ENCODE assay signal across 8 mouse cellular contexts in genomic region chr5:113643107-113643848, GRCm38 (mm10). TPM values are rescaled to one million over a fixed set of nuclear protein-coding genes. Genes with fewer than 3 reads are reported as not detected.
A peak's percentile ranks its signal among the peaks of the same experiment; 100 is the strongest.
DNase-seq lines count a peak whose midpoint lies in the region; ATAC-seq and TF ChIP-seq lines count a peak whose summit lies in the region.

No protein-coding gene starts in this region.

- DNase-seq in gastrocnemius, adult 2 months = no peak
- DNase-seq in gastrocnemius, postnatal 25 days = no peak
- DNase-seq in ES-E14 (ENCODE audit: low read depth, low spot score) = peak; percentile 29
- DNase-seq in layer of hippocampus, adult 8-10 months (ENCODE audit: low spot score in 2 of 2) = peak; percentile 46 to 52
- peak; percentile 29 for DNase-seq in testis, postnatal 14 days (ENCODE audit: low spot score)
- DNase-seq in spleen, postnatal 14 days (ENCODE audit: low spot score in 2 of 2) = no peak

- H3K4me3 ChIP-seq in gastrocnemius, adult 2 months = peak overlapping the region; percentile 23
- H3K4me3 ChIP-seq in ES-E14 (ENCODE audit: insufficient read depth in 1 of 2, low read depth in 1 of 2, low read length in 2 of 2, poor library complexity in 1 of 2, severe bottlenecking in 1 of 2) = peak overlapping the region; percentile 38 to 41
- 0 out of 2 replicates have a peak overlapping the region, but pooled peaks have one; percentile 7 for H3K4me3 ChIP-seq in embryonic facial prominence, embryonic 13.5 days
- peak overlapping the region; percentile 15; the same call in 1 of the 2 replicates for H3K4me3 ChIP-seq in midbrain, embryonic 13.5 days (replicated peaks)

- no peak for TF ChIP-seq CTCF in gastrocnemius, adult 2 months (IDR thresholded peaks at IDR 0.05)

- ATAC-seq in embryonic facial prominence, embryonic 13.5 days (ENCODE audit: insufficient number of reproducible peaks, insufficient read depth, low FRiP score, low TSS enrichment, low read depth) = no peak; the same call in 1 of the 2 replicates
- peak; percentile 97 for ATAC-seq in midbrain, embryonic 13.5 days

- in situ Hi-C loops in ES-E14 (cut with MboI; ENCODE audit: low sequenced_read_pairs in 2 of 2, unreplicated experiment in 2 of 2) = no loop called here

- no peak overlapping the region for H3K9ac ChIP-seq in ES-E14 (ENCODE audit: insufficient read depth, low read depth, low read length, poor library complexity, severe bottlenecking)
- H3K9ac ChIP-seq in embryonic facial prominence, embryonic 13.5 days = no peak overlapping the region
- peak overlapping the region; percentile 50; the same call in 1 of the 2 replicates for H3K9ac ChIP-seq in midbrain, embryonic 13.5 days (replicated peaks)

- H3K36me3 ChIP-seq in ES-E14 (ENCODE audit: control insufficient read depth, insufficient read depth, low read length, poor library complexity, severe bottlenecking) = no peaks in the 10 kb centered on the region
- no peaks in the 10 kb centered on the region for H3K36me3 ChIP-seq in embryonic facial prominence, embryonic 13.5 days
- no peaks in the 10 kb centered on the region for H3K36me3 ChIP-seq in midbrain, embryonic 13.5 days

- no peaks in the 10 kb centered on the region for H3K9me3 ChIP-seq in ES-E14 (ENCODE audit: control insufficient read depth, insufficient read depth, low read depth, low read length)
- H3K9me3 ChIP-seq in embryonic facial prominence, embryonic 13.5 days = no peaks in the 10 kb centered on the region
- no peaks in the 10 kb centered on the region for H3K9me3 ChIP-seq in midbrain, embryonic 13.5 days

- intact Hi-C loops in gastrocnemius, adult 2 months (cut with DNase I) = no loop called here

- no peak overlapping the region for H3K27ac ChIP-seq in gastrocnemius, adult 2 months
- no peak overlapping the region for H3K27ac ChIP-seq in ES-E14 (ENCODE audit: insufficient read depth, low read depth, low read length, poor library complexity, severe bottlenecking)
- no peak overlapping the region for H3K27ac ChIP-seq in embryonic facial prominence, embryonic 13.5 days
- no peak overlapping the region for H3K27ac ChIP-seq in midbrain, embryonic 13.5 days

- peaks cover 2 to 10% of the 10 kb centered on the region in 2 experiments; a peak in 2 of 4 replicates for H3K4me1 ChIP-seq in ES-E14 (ENCODE audit: control insufficient read depth in 2 of 2, insufficient read depth in 2 of 2, low read length in 2 of 2, poor library complexity in 1 of 2)
- peaks cover 20% of the 10 kb centered on the region for H3K4me1 ChIP-seq in embryonic facial prominence, embryonic 13.5 days
- peaks cover 6% of the 10 kb centered on the region; the same call in 1 of the 2 replicates for H3K4me1 ChIP-seq in midbrain, embryonic 13.5 days (replicated peaks)

- peak overlapping the region; percentile 35 for H3K4me2 ChIP-seq in embryonic facial prominence, embryonic 13.5 days
- H3K4me2 ChIP-seq in midbrain, embryonic 13.5 days (replicated peaks) = peak overlapping the region; percentile 50

- no peaks in the 10 kb centered on the region for H3K27me3 ChIP-seq in embryonic facial prominence, embryonic 13.5 days
- 0 out of 2 replicates have a peak, but pooled peaks cover 5% of the 10 kb centered on the region for H3K27me3 ChIP-seq in midbrain, embryonic 13.5 days

- 45% methylated on average over 18 of the region's 18 CpGs for WGBS in embryonic facial prominence, embryonic 13.5 days
- 50% methylated on average over 18 of the region's 18 CpGs for WGBS in midbrain, embryonic 13.5 days

TF ChIP-seq in ES-E14, 5 proteins besides CTCF, POLR2A, EP300 and RAD21:
- TF ChIP-seq CHD2 (IDR thresholded peaks at IDR 0.05; ENCODE audit: low read depth, low read length) (peak; percentile 52; the same call in 1 of the 2 replicates), HCFC1 (IDR thresholded peaks at IDR 0.05; ENCODE audit: borderline replicate concordance, insufficient read depth, low read length) (no peak), ZNF384 (IDR thresholded peaks at IDR 0.05; ENCODE audit: low read depth, low read length) (no peak), ZC3H11A (IDR thresholded peaks at IDR 0.05; ENCODE audit: borderline replicate concordance, low read depth, low read length) (no peak), MAFK (IDR thresholded peaks at IDR 0.05; ENCODE audit: insufficient read depth, low read depth, low read length) (no peak)

RNA-seq across cellular contexts. Expression of gene Cmklr1, which starts 6.9 kb away (rescaled TPM):
- total RNA-seq in gastrocnemius, adult 2 months (2021) = 10 to 100 TPM; 10.8 to 17.1 TPM
- 10 to 100 TPM; 14.6 to 15.4 TPM for total RNA-seq in gastrocnemius, postnatal 25 days (2021)
- total RNA-seq in ES-E14 (2012; rRNA removed) = 10.4 and 24.4 TPM in 2 replicates
- polyA plus RNA-seq in embryonic facial prominence, embryonic 13.5 days (2015; fragmentation: Nextera tagmentation; extraction: Ambion mirVana) = 4.5 and 5.3 TPM in 2 replicates
- total RNA-seq in layer of hippocampus, adult 8-10 months (2022) = 10 to 100 TPM in 2 of 4 experiments, 1 to 10 TPM in 2; 5.1 to 23.1 (median 13.4) TPM
- 1.4 and 2.5 TPM in 2 replicates for polyA plus RNA-seq in midbrain, embryonic 13.5 days (2015; fragmentation: Nextera tagmentation; extraction: Ambion mirVana)

Comparison
In these comparisons a context has a peak if more than half of its experiments do, and no peak if none do; other contexts are left out.
1. DNase-seq: peak in ES-E14 (single experiment), layer of hippocampus, adult 8-10 months (2 of 2) and testis, postnatal 14 days (single experiment); none in gastrocnemius, adult 2 months (single experiment), gastrocnemius, postnatal 25 days (single experiment) and spleen, postnatal 14 days (0 of 2).
2. Peak in every context shown above with its lines, with median percentiles within 50 percentile points of each other: H3K4me3 ChIP-seq.